Mouse (Mus musculus) liver, adult 2 months (tissue): ENCODE measurements around the gene Bet1l.

Source experiments
- CTCF ChIP-seq: fragments of 200-500 bp; IDR thresholded peaks from 2 replicates; pipeline ENCODE4 v1.5.1; 2011; ENCODE audit warnings: low read depth, low read length, control low read depth
- POLR2A ChIP-seq: fragments of 200-500 bp; IDR thresholded peaks from 2 replicates; pipeline ENCODE4 v1.6.1; 2011; ENCODE audit warnings: low read length, control low read depth; ENCODE audit not compliant: insufficient read depth; ENCODE audit errors: extremely low read depth

GRCm38 (mm10) chr7:140858746-140859145 lies 1.4 kb upstream of the Bet1l start:
- TF ChIP-seq POLR2A (no peak), CTCF (no peak)
